Mouse (Mus musculus) common myeloid progenitor, adult 5-6 weeks (primary cell): ENCODE measurements at regions not wholly inside any gene's neighbourhood (a gene's known extent, or its start where the extent isn't known, plus 50 kb on each side); places are given as distances from the start of the nearest gene placed in this dataset.

ENCODE experiments used
- ATAC-seq: replicated peaks from 2 replicates; pipeline ENCODE4 v1.8.0; 2016; ENCODE audit warnings: low read depth, mild to moderate bottlenecking, moderate TSS enrichment, inconsistent platforms; ENCODE audit not compliant: poor library complexity, severe bottlenecking

DNA sequence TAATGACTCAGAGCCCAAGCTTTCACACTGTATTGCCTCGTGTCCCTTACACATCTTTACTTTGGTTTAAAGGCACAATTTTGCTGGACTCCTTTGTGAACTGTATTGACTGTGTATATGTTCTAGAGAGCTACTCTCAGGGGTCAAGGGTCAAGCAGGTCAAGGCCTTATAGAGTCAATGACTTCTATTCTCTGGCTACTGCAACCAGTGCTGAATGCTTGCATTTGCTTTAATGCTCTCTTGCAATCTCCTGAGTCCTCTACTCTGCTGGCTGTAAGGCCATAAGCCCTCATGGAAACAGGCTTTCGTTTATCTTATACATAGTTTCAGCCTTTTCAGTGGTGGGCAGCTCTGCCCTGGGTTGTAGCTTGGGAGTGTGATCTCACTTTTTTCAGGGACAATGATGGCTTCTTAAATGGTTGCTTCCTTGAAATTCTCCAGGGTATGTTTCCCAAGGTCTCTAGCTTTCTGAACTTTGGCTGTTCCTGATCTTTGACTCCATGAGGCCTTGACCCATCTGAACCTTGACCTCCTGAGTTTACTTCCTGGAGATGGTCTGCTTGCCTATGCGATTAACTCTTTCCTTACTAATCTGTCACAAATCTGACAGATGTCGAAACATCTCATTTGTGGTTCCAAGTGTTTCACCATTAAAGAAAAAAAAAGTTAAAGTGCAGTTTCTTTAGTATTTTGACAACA lies 433.8 kb upstream of the Dph6 start:
- ATAC-seq, result no peak

DNA sequence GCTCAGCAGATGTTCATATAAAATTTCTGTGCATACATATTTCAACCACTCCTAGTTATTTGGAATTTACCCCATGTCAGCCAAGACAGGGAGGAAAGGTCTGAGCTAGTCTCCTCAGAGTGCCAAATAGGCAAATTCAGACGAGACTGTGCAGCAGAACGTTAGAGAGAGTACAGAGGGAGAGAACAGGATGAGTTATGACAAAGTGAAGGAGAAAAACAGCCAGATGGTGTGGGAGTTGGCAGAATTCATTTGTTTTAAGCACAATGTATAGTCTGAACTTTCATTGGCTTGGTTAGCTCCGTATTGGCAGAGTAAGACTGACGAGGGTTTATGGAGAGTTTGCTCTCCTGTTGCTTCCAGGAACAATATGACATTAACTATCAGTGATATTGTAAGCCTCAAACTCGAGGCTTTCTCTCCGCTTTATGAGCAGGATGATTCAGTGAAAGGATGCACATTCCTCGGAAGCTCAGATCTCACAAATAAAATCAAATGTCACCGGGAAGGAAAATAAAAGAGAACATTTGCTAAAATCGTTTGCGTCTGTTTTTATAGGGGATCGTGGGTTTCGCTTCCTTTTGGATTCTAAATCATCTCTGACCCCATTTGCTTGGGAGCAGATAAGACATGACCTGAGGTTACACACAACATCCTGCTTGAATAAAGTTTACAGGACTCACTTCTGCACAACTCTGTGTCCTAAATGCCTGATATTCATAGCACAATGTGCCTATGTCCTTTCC lies 435.8 kb upstream of the Dph6 start:
- ATAC-seq, result no peak

DNA sequence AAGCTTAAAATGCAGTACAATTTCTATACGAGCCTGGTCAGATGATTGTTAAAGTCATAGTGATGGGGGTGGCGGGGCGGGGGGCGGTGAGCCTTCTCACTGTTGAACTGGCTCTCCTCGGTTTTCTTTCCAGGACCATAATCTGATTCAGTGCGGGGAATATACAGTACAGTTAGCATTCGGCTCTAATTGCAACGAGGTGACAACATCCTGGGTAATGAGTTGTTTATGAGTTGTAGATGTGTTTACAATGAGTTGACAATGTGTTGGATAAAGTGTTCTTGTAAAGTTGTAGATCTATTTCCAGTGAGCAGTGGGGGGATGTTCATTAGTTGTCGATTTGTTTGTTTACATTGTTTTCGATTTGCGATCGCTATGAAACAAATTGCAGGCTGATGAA lies 440.6 kb upstream of the Dph6 start:
- no peak for ATAC-seq

DNA sequence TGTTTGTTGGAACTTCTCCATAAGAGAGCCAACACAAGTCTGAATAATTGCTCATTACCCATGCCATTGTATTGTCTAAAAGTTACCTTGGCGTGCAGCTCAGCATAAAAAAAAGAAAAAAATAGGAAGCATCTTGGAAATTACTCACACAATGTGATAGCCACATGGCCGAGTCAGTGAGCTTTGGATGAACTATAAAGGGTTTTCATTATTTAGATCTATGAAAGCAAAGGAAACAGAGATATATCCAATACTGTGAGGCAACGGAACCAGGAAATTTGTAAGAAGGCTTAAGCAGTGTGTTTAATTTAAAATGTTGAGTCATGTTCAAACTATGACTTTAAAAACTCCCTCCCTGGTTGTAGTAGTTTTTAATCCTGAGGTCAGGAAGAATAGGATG lies 446.7 kb upstream of the Dph6 start:
- ATAC-seq, result no peak

DNA sequence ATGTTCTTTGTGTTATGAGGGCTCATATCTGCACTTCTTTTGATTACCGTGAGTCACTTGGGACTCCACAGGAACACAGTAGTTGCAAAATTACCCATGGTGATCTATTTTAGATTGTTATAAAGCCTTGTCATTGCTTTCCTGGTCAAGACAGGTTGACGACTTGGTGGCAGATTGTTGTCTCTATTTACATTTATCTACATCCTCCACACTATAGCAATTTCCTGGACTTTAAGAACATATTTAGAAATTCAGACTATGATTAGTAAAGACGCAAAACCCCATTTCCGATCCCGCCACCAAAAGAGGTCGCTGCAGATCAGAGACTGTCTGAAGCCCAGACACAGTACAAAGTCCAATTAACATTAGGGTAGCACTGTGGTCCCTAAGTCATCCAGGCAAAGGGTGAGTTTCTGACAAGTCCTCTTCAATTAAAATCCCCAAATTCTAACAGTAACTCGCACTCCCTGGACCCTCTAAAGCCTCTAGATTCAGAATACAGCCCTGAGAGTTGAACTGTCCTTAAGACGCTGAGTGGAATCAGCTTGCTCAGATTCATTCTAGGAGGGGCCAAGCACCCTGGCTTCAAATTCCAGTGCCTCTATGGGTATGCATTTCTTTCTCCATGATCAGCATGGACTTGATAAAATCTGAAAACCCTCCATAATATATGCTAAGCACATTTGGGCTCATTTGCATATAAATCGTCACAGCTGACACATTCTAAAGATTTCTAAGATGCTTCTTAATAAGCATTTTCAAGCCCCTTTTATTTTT lies 461.9 kb upstream of the BC052040 start:
- ATAC-seq, result no peak

DNA sequence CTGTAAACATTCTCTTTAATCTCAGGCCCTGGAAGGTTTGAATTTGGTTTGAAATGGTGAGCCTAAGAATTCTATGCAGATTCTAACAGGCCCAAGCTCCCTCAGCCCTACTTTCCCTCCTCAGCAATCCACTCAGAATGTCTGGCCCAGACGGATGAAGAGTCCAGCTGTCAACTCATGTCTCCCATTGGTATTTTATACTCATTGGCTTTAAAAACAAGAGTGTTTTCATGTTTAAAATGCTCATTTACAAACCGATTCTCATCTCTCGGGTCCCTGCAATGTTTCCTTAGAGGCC lies 461.4 kb upstream of the BC052040 start:
- no peak for ATAC-seq

DNA sequence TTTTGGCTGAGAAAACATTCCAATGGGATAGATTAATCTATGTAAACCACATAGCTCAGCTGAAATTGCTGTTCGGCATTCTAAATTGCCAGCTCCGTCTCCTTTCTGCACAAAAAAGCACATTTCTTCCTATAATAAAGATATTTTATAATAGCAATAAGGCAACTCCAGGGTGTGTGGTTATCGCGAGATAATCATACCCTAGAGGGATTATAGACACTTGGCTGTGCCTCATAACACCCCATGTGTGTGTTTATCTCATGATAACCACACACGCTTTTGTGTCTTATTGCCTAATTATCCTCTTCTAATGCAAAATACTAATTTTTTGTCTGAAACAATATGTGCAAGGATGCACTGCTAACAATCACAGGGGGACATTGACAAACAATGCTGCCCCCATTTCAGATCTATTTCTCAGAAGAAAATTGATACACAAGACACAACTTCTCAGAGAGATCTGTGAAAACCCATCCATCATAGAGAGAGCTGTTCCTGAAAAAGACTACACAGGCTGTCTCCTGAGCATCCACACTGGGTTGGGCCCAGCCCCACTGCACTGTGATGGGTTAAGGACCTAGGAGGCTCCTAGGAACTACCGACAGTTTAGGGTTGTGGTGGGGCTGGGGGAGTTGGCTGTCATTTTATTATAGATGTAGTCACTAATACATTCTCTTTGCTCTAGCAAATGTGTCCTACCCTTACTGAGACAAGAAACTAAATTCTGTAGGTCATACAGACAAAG lies 454.7 kb upstream of the BC052040 start:
- ATAC-seq, result no peak

DNA sequence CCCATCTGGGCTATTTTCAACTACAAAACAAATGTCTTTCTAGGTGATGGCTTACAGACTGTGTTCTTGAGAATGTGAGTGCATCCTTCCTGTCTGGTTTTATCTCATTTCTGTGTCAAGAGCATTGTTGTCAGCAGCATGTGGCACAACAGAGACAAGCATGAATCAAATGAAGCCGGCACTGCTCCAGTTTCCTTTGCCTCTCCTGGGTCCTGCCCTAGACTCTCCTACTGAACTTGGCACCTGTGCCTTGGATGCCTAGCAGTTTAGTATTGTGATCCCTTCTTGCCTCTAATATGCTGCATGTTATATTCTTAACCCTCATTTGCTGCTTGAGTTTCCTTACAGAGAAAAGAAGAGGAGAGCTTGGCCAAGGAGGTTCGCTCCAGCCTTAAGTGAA lies 449.8 kb upstream of the BC052040 start:
- ATAC-seq, result no peak

DNA sequence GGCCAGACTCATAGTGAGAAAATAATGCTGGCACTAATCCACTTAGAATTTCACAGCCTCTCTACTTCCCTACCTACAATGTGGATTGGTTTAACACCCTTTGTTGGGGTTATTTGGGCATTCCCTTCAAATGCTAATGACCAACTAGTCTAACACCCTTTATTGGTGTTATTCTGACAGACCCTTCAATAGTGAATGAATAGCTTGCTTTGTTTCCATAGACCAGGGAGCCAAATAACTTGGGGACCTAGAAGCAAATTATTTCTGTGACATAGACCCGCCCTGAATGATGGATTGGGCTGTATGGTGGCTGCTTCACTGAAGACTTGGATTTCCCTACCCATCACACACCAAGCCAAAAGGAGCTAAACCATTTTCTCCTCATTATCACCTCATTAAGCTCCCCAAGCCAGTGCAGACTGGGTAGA lies 449.3 kb upstream of the BC052040 start:
- ATAC-seq, result no peak

DNA sequence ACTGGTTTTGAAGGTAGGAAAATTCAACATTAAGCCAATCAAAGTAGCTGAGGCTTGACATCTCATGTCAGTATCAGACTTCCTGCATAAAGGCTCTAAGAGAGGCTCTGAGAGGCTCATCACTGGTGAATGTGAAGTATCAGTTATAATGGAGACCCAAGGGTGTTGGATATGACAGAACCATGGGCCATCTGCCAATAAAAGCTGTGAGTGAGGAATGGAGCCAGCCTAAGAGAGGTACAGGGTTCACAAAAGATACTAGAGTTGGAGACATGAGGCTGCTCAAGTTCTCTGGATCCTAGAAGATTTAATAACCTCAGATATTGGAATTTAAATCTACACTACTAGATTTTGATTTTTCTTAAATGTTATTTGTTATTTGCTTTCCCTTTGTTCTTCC lies 440.1 kb upstream of the BC052040 start:
- no peak for ATAC-seq

DNA sequence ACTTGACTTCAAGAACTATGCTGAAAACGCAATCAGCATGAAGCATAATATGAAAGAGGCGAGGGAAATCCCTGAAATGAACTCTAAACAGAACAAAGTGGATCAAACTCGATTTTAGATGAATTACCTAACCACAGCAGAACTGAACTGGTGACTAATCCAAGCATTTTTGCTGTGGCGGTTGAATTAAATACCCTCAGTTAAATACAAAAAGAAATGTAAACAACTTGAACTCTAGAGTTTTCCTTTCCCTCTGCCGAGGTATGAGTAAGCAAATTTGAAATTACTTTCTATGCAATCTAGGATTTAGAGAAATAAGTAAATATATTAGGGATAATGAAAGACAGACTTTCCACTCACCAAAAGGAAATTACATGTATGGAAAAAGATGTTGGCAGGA lies 409.4 kb upstream of the BC052040 start:
- no peak for ATAC-seq

DNA sequence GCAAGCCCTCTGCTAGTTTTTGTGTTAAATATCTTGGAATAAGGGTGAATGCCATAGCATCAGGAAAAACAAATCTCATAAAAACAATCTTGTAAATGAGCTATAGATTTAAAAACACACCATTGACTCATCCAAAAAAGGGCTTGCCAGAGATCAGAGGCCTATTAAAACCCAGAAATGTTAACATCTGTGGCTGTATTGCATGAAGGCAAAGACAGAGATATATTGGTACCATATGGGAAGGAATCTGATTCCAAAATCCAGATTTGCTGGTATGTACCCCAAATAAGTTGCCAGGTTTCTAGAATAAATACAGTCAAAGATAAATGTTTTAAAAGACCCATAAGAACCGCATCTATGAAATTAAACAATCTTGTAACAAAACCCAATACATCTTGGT lies 404.4 kb upstream of the BC052040 start:
- no peak for ATAC-seq

DNA sequence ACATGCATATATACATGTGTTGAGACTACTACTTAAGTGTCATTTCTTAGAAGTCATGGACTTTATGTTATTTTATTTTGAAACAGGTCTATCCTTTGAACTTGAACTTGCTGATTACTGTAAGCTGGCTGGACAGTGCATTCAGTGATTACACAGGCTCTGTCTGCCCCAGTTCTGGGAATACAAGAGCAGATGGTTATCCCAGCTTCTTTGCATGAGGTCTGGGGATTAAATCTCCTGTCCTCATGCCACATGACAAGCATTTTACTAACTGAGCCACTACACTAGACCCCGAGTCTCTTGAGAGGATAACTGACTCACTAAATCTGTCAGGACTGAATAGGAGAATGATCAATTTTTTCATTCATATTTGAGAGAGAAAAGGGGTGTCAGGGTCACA lies 403.6 kb upstream of the BC052040 start:
- no peak for ATAC-seq

DNA sequence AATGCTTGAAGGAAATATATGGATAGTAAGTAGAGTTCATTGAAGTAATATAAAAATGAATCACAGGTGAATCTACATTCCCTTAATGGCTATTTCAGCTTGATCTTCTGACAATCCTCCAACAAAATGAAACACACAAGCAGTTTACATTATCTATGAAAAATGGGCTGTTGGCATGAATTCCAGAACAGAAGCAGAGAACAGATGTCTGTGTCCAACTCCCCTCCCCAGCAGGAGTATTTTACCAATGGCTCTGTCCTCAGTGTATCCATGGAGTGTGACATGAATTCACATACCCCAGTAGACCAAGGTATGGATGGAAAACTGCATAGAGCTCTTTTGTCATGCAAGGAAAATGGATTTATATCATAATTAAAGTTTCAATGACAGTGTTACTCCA lies 370.3 kb upstream of the BC052040 start:
- no peak for ATAC-seq

DNA sequence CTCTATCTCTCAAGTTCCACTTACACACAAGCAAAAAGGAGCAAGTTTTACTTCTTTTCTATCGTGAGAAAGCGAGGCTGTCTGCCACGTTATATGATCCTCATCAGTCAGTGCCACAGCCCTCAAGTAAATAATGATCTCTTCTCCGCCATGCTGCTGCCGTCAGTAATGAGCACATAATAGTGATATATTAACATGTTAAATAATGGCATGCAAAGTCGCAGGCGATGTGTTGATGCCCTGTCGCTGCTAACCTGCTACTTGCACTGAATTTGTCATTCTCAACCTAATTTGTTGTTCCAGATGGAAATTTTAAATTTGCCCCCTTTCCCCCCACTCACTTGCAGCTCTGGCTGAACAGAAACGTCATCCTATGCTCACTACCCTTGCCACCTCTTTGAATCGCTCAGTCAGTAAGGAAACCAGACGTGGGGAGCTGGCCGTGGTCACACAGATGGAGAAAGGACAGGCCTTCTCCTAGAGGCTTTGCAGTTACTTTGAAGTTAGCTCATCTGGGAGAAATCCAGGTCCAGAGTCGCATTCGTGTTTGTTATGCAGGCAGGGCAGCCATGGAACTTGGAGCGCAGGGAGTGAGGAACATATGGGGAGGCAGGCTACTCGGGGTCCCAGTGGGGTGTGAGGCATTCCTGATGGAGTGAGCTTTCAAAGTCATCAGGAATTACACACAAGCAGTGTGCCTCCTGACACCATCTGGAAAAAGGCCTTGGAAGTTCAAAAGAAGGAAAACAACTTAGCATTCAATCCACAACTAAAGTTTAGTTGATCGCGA lies 368.1 kb upstream of the BC052040 start:
- no peak for ATAC-seq

DNA sequence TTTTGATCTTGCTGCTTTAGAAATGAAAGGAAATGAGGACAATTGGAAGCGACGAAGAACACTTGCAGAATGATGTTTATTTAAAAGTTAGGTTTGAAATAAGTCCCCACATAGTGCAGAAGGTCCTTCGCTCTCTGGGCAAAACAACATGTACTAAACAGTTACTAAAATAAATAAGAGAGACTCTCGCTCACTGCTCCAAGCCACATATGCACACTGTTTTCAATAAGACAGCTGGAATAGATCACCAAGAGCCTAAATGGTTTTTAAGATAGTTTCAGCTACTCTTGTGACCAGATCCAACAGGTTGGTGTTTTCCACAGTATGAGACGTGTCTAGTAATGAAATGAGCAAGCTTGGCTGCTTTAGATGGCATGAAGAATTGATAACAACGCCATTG lies 367.2 kb upstream of the BC052040 start:
- ATAC-seq, result no peak

DNA sequence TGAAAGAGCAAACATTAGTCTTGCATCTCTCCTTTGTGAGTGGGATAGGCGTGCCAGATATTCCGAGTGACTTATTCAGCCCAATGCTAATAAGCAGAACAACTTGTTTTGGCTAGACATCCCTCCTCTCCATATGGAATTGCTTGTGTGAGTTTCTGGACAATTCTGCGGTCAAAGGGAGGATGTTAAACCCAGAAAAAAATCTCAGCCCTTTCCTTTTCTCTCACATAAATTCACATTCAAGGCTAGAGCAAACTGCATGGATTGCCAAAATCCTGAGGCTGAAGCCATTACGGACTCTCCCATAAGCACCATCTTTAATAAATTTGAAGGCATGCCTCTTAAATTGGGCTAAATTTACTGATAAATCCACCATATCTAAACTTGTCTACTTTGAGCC lies 351.5 kb upstream of the BC052040 start:
- ATAC-seq, result no peak

DNA sequence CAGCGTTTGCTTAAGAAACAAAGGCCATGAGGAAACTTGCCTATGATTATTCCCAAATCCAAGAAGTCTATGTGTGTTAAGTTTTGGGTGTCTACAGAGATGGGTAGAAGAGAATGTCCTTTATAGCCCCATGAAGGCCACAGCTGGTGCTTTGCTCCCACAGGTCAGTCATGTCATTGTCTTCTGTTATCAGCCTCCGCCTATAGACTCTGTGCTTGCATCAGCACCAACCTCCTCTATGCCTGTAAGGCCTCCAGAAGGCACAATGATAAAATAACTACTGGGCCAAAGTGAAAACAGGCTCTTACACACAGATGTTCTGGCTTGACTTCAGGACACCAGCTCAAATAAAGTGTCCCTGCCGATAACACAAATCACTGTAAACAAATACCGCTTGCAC lies 333.8 kb upstream of the BC052040 start:
- no peak for ATAC-seq

DNA sequence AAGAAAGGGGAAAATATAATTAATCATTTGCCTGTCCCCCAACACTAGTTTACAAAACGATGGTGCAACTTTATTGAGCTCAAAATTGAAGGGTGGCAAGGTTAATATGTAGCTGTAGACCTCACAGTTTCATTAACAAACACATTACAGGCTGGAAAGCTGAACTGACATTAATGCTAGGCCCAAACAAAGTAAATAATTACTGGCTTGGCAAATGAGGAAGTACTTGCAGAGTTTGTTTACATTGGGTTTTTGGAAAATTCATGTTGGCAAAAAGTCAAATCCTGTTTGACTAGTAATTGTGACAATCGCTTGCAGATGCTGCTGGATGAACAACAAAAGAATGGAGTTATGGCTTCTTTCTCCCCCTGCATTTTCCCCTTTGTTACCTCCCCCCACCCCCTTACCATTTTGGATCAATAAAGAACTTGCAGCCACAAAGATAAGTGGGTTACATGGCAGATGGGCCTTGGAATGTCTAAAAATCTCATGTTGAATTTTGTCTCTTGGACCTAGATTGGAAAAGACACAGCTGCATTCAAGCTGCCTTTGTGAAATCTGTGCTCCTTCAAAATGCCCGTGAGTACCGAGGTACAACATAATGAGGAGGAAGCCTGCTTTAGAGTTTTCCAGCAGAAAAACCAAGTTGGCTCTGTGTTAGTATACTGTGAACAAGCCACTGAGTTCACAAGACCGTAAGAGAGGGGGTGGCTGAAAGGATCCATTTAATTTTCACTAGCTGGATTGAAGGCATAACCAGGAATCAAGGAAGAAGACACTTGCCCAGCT lies 331.3 kb upstream of the BC052040 start:
- no peak for ATAC-seq
